Mouse (Mus musculus) ES-E14 (cell line): ENCODE measurements around the gene Spcs2.

Experiments
- HCFC1 ChIP-seq: IDR thresholded peaks from 2 replicates; pipeline ENCODE4 v1.6.1; 2012; ENCODE audit warnings: low read length, inconsistent platforms, borderline replicate concordance; ENCODE audit not compliant: insufficient read depth
- ZC3H11A ChIP-seq: IDR thresholded peaks from 2 replicates; pipeline ENCODE4 v1.6.1; 2012; ENCODE audit warnings: low read depth, mild to moderate bottlenecking, inconsistent platforms, low read length, borderline replicate concordance

DNA sequence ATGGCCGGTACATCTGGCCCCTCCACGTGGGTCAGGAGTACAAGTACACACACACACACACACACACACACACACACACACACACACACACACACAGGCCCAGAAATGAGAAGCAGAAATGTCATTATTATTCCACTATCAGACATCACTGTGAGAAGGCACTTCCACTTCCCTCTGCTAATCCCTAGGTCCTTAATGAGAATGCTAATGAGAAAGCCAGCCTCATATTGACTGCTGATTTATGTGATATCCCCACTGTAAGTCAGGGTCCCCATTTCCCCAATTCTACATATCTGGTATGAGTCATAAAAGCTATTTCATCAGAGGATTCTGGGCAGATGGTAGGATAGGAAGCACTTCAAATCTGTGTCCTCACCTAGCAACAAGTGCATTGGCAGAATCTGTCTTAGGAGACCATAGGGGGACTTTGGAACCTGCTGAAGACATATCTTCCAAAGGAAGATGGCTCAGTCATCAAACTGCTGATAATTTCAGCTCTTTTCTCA, 24.0 kb upstream of the Spcs2 start:
- no peak for TF ChIP-seq ZC3H11A
- TF ChIP-seq HCFC1, result no peak
